Mouse (Mus musculus) lung, embryonic 15.5 days (tissue): Measurements from ENCODE around the gene Ptprn2. TPM values are rescaled to one million over a fixed set of nuclear protein-coding genes. Genes with fewer than 3 reads are reported as not detected.

Source experiments
- ATAC-seq: fragments of 200-750 bp; cut with Nextera tagmentation; 2 replicates; pipeline ENCODE4 v1.8.0; 2017; ENCODE audit warnings: moderate number of reproducible peaks, borderline replicate concordance; ENCODE audit not compliant: low FRiP score, low TSS enrichment; ENCODE audit errors: extremely low read depth
- H3K27ac ChIP-seq: fragments of 300-500 bp; sonication (generic); 2 replicates; pipeline ENCODE4 v1.5.1; 2015; ENCODE audit warnings: moderate library complexity, mild to moderate bottlenecking, inconsistent platforms
- H3K27me3 ChIP-seq: fragments of 300-500 bp; sonication (generic); 2 replicates; pipeline ENCODE4 v1.6.1; 2015; ENCODE audit warnings: inconsistent platforms
- H3K36me3 ChIP-seq: fragments of 300-500 bp; sonication (generic); 2 replicates; pipeline ENCODE4 v1.6.1; 2015; ENCODE audit warnings: inconsistent platforms
- H3K4me1 ChIP-seq: fragments of 300-500 bp; sonication (generic); 2 replicates; pipeline ENCODE4 v1.6.1; 2015; ENCODE audit warnings: inconsistent platforms
- H3K4me2 ChIP-seq: fragments of 300-500 bp; sonication (generic); 2 replicates; pipeline ENCODE4 v1.6.1; 2015; ENCODE audit warnings: inconsistent platforms, mild to moderate bottlenecking, moderate library complexity
- H3K4me3 ChIP-seq: fragments of 300-500 bp; sonication (generic); 2 replicates; pipeline ENCODE4 v1.5.1; 2015; ENCODE audit warnings: mild to moderate bottlenecking, inconsistent platforms
- H3K9ac ChIP-seq: fragments of 300-500 bp; sonication (generic); 2 replicates; pipeline ENCODE4 v1.6.1; 2015; ENCODE audit warnings: inconsistent platforms
- H3K9me3 ChIP-seq: fragments of 300-500 bp; sonication (generic); 2 replicates; pipeline ENCODE4 v1.6.1; 2016; ENCODE audit warnings: inconsistent platforms
- WGBS: fragments of 180-500 bp; shearing (Covaris S2); methylation state at CpG from one replicate; pipeline ENCODE4 v1.1.7; 2015; 5-methylcytosine and 5-hydroxymethylcytosine counted together
- polyA plus RNA-seq: library from polyadenylated mRNA; unstranded; fragments of >200 nt; fragmentation: Nextera tagmentation; extraction: Ambion mirVana; gene quantifications from 2 replicates; pipeline ENCODE4 v1.2.1, GENCODE M21; 2015

The Ptprn2 gene
- polyA plus RNA-seq, 1 experiment from 2014 or later: 0.16 TPM

DNA sequence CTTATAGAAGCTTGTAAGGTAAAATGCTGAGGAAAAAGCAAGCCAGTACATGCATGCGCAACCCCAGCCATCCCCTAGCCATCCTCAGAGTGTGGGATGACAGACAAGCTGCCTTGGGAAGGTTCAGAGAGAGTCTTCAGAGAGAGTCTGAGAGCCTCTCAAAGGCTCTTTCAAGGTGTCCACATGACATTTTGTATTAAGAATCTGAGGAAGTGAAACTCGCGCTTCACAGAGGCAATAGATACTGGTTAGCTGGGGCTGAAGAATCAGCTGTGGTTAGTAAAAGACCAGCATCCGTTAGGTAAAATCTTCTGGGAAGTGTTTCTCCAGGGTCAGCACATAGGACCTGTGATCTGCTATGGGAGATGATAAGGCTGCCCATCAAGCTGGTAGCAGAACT lies 110.2 kb downstream of the Ptprn2 start:
- Histone ChIP-seq H3K9ac (no peak overlapping the region), H3K4me2 (no peak overlapping the region), H3K4me1 (no peaks in the 10 kb centered on the region), H3K9me3 (no peaks in the 10 kb centered on the region), H3K36me3 (no peaks in the 10 kb centered on the region), H3K27me3 (no peaks in the 10 kb centered on the region), H3K4me3 (no peak overlapping the region), H3K27ac (no peak overlapping the region)
- WGBS: 87% methylated on average over 4 of the region's 4 CpGs
- ATAC-seq: no peak

DNA sequence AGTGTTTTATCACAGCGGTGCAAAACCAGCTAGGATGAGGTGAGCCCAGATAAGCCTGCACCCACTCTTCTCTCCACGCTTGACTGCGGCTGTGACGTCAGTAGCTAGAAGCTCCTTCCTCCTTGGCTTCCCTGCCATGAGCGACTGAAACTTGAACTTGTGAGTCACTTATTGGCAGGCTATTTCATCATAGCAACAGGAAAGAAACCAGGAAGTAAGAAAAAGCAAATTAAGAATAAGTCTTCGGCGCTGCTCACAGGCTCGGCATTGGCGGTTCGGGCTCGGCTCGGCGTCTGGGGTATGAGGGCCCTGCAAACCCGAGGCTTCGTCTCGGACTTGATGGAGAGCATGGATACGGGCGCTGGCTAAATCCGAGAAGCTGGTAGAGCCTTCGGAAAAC lies 111.5 kb downstream of the Ptprn2 start:
- 86% methylated on average over 20 of the region's 20 CpGs for WGBS
- Histone ChIP-seq H3K27me3 (no peaks in the 10 kb centered on the region), H3K9me3 (no peaks in the 10 kb centered on the region), H3K4me2 (no peak overlapping the region), H3K4me1 (no peaks in the 10 kb centered on the region), H3K9ac (no peak overlapping the region), H3K27ac (no peak overlapping the region), H3K4me3 (no peak overlapping the region), H3K36me3 (no peaks in the 10 kb centered on the region)
- ATAC-seq: no peak

- ATAC-seq: no peak
- H3K36me3 ChIP-seq: no peaks in the 10 kb centered on the region
- WGBS: 68% methylated on average over 5 of the region's 5 CpGs
- H3K27ac ChIP-seq: no peak overlapping the region
- H3K4me1 ChIP-seq: no peaks in the 10 kb centered on the region
- no peak overlapping the region for H3K9ac ChIP-seq
- no peak overlapping the region for H3K4me2 ChIP-seq
- H3K9me3 ChIP-seq: no peaks in the 10 kb centered on the region
- H3K4me3 ChIP-seq: no peak overlapping the region
- H3K27me3 ChIP-seq: no peaks in the 10 kb centered on the region
Measured at GRCm38 (mm10) chr12:116597670-116598069, 112.2 kb downstream of the Ptprn2 start.

DNA sequence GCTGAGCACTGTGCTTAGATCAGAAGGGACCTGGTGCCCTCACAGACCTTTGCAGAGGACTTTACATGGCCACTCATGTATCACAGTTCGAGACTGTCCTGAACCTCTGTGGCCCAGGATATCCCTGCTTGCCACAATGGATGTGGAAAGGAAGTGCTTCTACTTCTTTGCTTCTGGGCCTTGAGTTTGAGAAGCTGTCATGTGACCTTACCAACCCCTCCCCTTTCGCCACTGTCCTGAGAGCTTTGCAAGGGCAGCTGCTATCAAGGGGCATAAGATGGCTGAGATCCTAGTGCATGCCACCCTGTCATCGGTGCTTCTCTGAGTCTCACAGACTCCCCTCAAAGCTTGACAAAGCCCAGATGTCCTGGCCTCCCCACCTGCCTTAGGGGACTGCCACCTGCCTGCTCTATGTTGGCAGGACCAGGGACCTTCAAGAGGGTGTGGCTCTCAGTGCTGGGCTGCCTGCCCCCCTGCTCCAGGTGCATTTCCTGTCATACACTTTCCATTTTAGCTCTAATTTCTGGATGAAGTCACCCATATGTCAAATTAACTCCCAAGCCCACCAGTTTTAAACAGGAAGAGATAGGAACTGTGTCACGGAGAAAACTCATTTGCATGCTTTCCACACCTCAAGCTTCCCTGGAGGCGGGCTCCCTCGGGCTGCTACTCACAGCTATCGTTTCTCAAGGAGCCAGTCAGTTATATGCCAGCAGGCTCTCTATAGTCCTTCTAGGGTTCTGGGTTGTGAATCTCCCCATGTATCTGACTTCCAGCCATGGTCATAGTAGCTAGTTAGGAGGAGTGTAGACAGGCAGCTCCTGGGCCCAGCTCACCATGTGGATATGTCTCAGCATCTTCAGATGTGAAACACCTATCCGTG lies 112.8 kb downstream of the Ptprn2 start:
- no peaks in the 10 kb centered on the region for H3K36me3 ChIP-seq
- H3K27ac ChIP-seq: no peak overlapping the region
- 69% methylated on average over 8 of the region's 8 CpGs for WGBS
- H3K4me1 ChIP-seq: no peaks in the 10 kb centered on the region
- ATAC-seq: no peak; the same call in 1 of the 2 replicates
- no peaks in the 10 kb centered on the region for H3K9me3 ChIP-seq
- no peak overlapping the region for H3K9ac ChIP-seq
- no peak overlapping the region for H3K4me3 ChIP-seq
- H3K27me3 ChIP-seq: no peaks in the 10 kb centered on the region
- H3K4me2 ChIP-seq: no peak overlapping the region

DNA sequence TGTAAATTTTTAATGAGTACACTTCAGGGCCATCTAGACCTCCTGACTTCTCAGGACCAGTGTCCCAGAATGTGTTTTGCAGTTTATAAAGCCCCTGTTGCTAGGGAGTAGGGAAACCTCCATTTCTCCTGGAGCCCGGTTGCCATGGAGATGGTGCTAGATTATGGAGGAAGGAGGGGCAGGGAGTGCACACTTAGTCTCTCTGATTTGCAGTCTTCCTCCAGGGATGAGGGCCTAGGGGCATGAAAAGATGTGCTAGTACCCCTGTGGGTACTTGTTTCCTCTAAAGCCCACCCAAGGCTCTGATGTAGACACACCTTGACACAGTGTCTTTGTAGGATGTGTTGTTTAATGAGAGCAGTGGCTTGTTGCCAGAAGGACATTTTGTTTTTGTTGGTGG lies 114.0 kb downstream of the Ptprn2 start:
- H3K27me3 ChIP-seq: no peaks in the 10 kb centered on the region
- H3K9me3 ChIP-seq: no peaks in the 10 kb centered on the region
- H3K9ac ChIP-seq: no peak overlapping the region
- no peak overlapping the region for H3K27ac ChIP-seq
- no peaks in the 10 kb centered on the region for H3K36me3 ChIP-seq
- no peak overlapping the region for H3K4me2 ChIP-seq
- H3K4me1 ChIP-seq: no peaks in the 10 kb centered on the region
- H3K4me3 ChIP-seq: no peak overlapping the region
- 54% methylated on average over 1 of the region's 1 CpGs for WGBS
- no peak for ATAC-seq

- Histone ChIP-seq H3K4me3 (no peak overlapping the region), H3K36me3 (no peaks in the 10 kb centered on the region), H3K9me3 (no peaks in the 10 kb centered on the region), H3K9ac (no peak overlapping the region), H3K4me1 (no peaks in the 10 kb centered on the region), H3K27ac (no peak overlapping the region), H3K27me3 (no peaks in the 10 kb centered on the region), H3K4me2 (no peak overlapping the region)
- 64% methylated on average over 6 of the region's 6 CpGs for WGBS
- ATAC-seq: no peak
Measured at GRCm38 (mm10) chr12:116600054-116600453, 114.5 kb downstream of the Ptprn2 start.

GRCm38 (mm10) chr12:116601395-116601794 lies 115.9 kb downstream of the Ptprn2 start:
- H3K27me3 ChIP-seq: no peaks in the 10 kb centered on the region
- 81% methylated on average over 3 of the region's 3 CpGs for WGBS

DNA sequence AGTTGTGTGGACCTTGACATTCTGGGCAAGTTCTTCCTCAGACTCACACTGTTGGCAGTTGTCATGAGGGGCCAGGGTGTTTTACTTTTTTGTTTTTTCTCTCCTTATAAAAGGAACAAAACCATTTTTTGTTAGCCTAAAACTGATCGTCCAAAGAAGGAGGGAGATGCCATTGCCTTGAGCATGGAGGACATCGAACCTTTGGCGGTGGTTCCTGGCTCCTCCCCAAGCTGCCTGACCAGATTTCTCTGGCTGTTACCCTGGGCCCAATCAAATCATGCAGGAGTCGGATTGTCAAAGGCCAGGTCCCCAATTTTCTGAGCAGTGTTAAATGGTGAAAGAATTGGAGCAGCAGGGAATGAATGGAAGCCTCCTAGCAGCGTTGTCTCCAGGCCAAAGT lies 116.4 kb downstream of the Ptprn2 start:
- Histone ChIP-seq H3K4me1 (no peaks in the 10 kb centered on the region), H3K4me3 (no peak overlapping the region), H3K27me3 (no peaks in the 10 kb centered on the region), H3K9ac (no peak overlapping the region), H3K27ac (no peak overlapping the region), H3K9me3 (no peaks in the 10 kb centered on the region), H3K36me3 (no peaks in the 10 kb centered on the region), H3K4me2 (no peak overlapping the region)
- no peak for ATAC-seq
- WGBS: 73% methylated on average over 5 of the region's 5 CpGs

More at GRCm38 (mm10) chr12:116601395-116601794, 115.9 kb downstream of the Ptprn2 start:
- H3K27ac ChIP-seq: no peak overlapping the region
- no peak for ATAC-seq
- no peak overlapping the region for H3K9ac ChIP-seq
- H3K4me3 ChIP-seq: no peak overlapping the region
- no peak overlapping the region for H3K4me2 ChIP-seq
- H3K4me1 ChIP-seq: no peaks in the 10 kb centered on the region
- no peaks in the 10 kb centered on the region for H3K36me3 ChIP-seq
- no peaks in the 10 kb centered on the region for H3K9me3 ChIP-seq

- WGBS: 78% methylated on average over 6 of the region's 6 CpGs
- ATAC-seq: no peak
- no peaks in the 10 kb centered on the region for H3K4me1 ChIP-seq
- no peaks in the 10 kb centered on the region for H3K36me3 ChIP-seq
- H3K27ac ChIP-seq: no peak overlapping the region
- H3K9me3 ChIP-seq: no peaks in the 10 kb centered on the region
- H3K9ac ChIP-seq: no peak overlapping the region
- H3K4me3 ChIP-seq: no peak overlapping the region
- H3K27me3 ChIP-seq: no peaks in the 10 kb centered on the region
- H3K4me2 ChIP-seq: no peak overlapping the region
Measured at GRCm38 (mm10) chr12:116608598-116608997, 123.1 kb downstream of the Ptprn2 start.

- H3K4me1 ChIP-seq: no peaks in the 10 kb centered on the region
- no peak overlapping the region for H3K4me2 ChIP-seq
- ATAC-seq: peak; percentile 49; the same call in 1 of the 2 replicates
- no peaks in the 10 kb centered on the region for H3K36me3 ChIP-seq
- H3K27me3 ChIP-seq: no peaks in the 10 kb centered on the region
- no peak overlapping the region for H3K27ac ChIP-seq
- no peaks in the 10 kb centered on the region for H3K9me3 ChIP-seq
- H3K9ac ChIP-seq: no peak overlapping the region
- no peak overlapping the region for H3K4me3 ChIP-seq
- 40% methylated on average over 5 of the region's 5 CpGs for WGBS
Measured at GRCm38 (mm10) chr12:116619868-116620267, 134.3 kb downstream of the Ptprn2 start.

GRCm38 (mm10) chr12:116620299-116620698 lies 134.8 kb downstream of the Ptprn2 start:
- Histone ChIP-seq H3K36me3 (no peaks in the 10 kb centered on the region), H3K27me3 (no peaks in the 10 kb centered on the region), H3K4me2 (no peak overlapping the region), H3K27ac (no peak overlapping the region), H3K4me3 (no peak overlapping the region), H3K4me1 (no peaks in the 10 kb centered on the region), H3K9ac (no peak overlapping the region), H3K9me3 (no peaks in the 10 kb centered on the region)
- no peak for ATAC-seq
- WGBS: 63% methylated on average over 3 of the region's 3 CpGs

- no peak overlapping the region for H3K9ac ChIP-seq
- no peak overlapping the region for H3K4me2 ChIP-seq
- WGBS: 71% methylated on average over 10 of the region's 10 CpGs
- no peaks in the 10 kb centered on the region for H3K36me3 ChIP-seq
- H3K4me3 ChIP-seq: no peak overlapping the region
- H3K4me1 ChIP-seq: no peaks in the 10 kb centered on the region
- no peak overlapping the region for H3K27ac ChIP-seq
- ATAC-seq: no peak
- H3K9me3 ChIP-seq: no peaks in the 10 kb centered on the region
- no peaks in the 10 kb centered on the region for H3K27me3 ChIP-seq
Measured at GRCm38 (mm10) chr12:116621325-116622040, 136.0 kb downstream of the Ptprn2 start.
